Mouse (Mus musculus): ENCODE data around the gene Shroom3. TPM values are rescaled to one million over a fixed set of nuclear protein-coding genes. Genes with fewer than 3 reads are reported as not detected.

Shroom3 gene
- polyA plus RNA-seq, 1 experiment from 2014 or later: 1.5 TPM

- Histone ChIP-seq H3K4me2 (ENCODE audit: low read length) (no peak overlapping the region), H3K36me3 (ENCODE audit: control insufficient read depth, insufficient read depth, low read length) (no peaks in the 10 kb centered on the region), H3K4me3 (replicated peaks; ENCODE audit: low read depth, low read length) (no peak overlapping the region), H3K27me3 (ENCODE audit: control insufficient read depth, insufficient read depth, low read length) (no peaks in the 10 kb centered on the region), H3K9ac (replicated peaks; ENCODE audit: low read length) (no peak overlapping the region), H3K9me3 (ENCODE audit: control insufficient read depth, low read length) (no peaks in the 10 kb centered on the region), H3K27ac (replicated peaks; ENCODE audit: low read depth, low read length) (no peak overlapping the region), H3K4me1 (ENCODE audit: control insufficient read depth, insufficient read depth, low read length) (no peaks in the 10 kb centered on the region)
- no peak for DNase-seq
- 77% methylated on average over 16 of the region's 16 CpGs for WGBS
- no peak for ATAC-seq (ENCODE audit: low FRiP score, low TSS enrichment)
Observed at GRCm38 (mm10) chr5:92692206-92693007, 9.2 kb downstream of the Shroom3 start.

GRCm38 (mm10) chr5:92693744-92694143 lies 10.5 kb downstream of the Shroom3 start:
- Histone ChIP-seq H3K27ac (replicated peaks; ENCODE audit: low read depth, low read length) (no peak overlapping the region), H3K9me3 (ENCODE audit: control insufficient read depth, low read length) (no peaks in the 10 kb centered on the region), H3K4me1 (ENCODE audit: control insufficient read depth, insufficient read depth, low read length) (no peaks in the 10 kb centered on the region), H3K9ac (replicated peaks; ENCODE audit: low read length) (no peak overlapping the region), H3K36me3 (ENCODE audit: control insufficient read depth, insufficient read depth, low read length) (no peaks in the 10 kb centered on the region), H3K27me3 (ENCODE audit: control insufficient read depth, insufficient read depth, low read length) (no peaks in the 10 kb centered on the region), H3K4me2 (ENCODE audit: low read length) (no peak overlapping the region), H3K4me3 (replicated peaks; ENCODE audit: low read depth, low read length) (no peak overlapping the region)
- ATAC-seq (ENCODE audit: low FRiP score, low TSS enrichment) (no peak), DNase-seq (no peak)
- WGBS: 93% methylated on average over 3 of the region's 3 CpGs

- H3K27me3 ChIP-seq (ENCODE audit: control insufficient read depth, insufficient read depth, low read length): no peaks in the 10 kb centered on the region
- H3K27ac ChIP-seq (replicated peaks; ENCODE audit: low read depth, low read length): no peak overlapping the region
- ATAC-seq (ENCODE audit: low FRiP score, low TSS enrichment): no peak
- no peaks in the 10 kb centered on the region for H3K9me3 ChIP-seq (ENCODE audit: control insufficient read depth, low read length)
- H3K4me3 ChIP-seq (replicated peaks; ENCODE audit: low read depth, low read length): no peak overlapping the region
- no peak for DNase-seq
- H3K4me2 ChIP-seq (ENCODE audit: low read length): no peak overlapping the region
- H3K4me1 ChIP-seq (ENCODE audit: control insufficient read depth, insufficient read depth, low read length): 0 out of 2 replicates have a peak, but pooled peaks cover 2% of the 10 kb centered on the region
- no peak overlapping the region for H3K9ac ChIP-seq (replicated peaks; ENCODE audit: low read length)
- no peaks in the 10 kb centered on the region for H3K36me3 ChIP-seq (ENCODE audit: control insufficient read depth, insufficient read depth, low read length)
- 72% methylated on average over 10 of the region's 10 CpGs for WGBS
Observed at GRCm38 (mm10) chr5:92694316-92694995, 11.2 kb downstream of the Shroom3 start.

GRCm38 (mm10) chr5:92698131-92698836 lies 15.0 kb downstream of the Shroom3 start:
- peak; percentile 53; the same call in 1 of the 2 replicates for ATAC-seq (ENCODE audit: low FRiP score, low TSS enrichment)
- Histone ChIP-seq H3K36me3 (ENCODE audit: control insufficient read depth, insufficient read depth, low read length) (no peaks in the 10 kb centered on the region), H3K4me1 (ENCODE audit: control insufficient read depth, insufficient read depth, low read length) (0 out of 2 replicates have a peak, but pooled peaks cover 2% of the 10 kb centered on the region), H3K9ac (replicated peaks; ENCODE audit: low read length) (peak overlapping the region; percentile 47), H3K27me3 (ENCODE audit: control insufficient read depth, insufficient read depth, low read length) (no peaks in the 10 kb centered on the region), H3K4me2 (ENCODE audit: low read length) (peak overlapping the region; percentile 58), H3K9me3 (ENCODE audit: control insufficient read depth, low read length) (no peaks in the 10 kb centered on the region), H3K27ac (replicated peaks; ENCODE audit: low read depth, low read length) (peak overlapping the region; percentile 38), H3K4me3 (replicated peaks; ENCODE audit: low read depth, low read length) (peak overlapping the region; percentile 29)
- DNase-seq: peak; percentile 73
- under 1% methylated on average over 15 of the region's 15 CpGs for WGBS

- 4% methylated on average over 17 of the region's 17 CpGs for WGBS
- DNase-seq: peak; percentile 64
- Histone ChIP-seq H3K4me3 (replicated peaks; ENCODE audit: low read depth, low read length) (peak overlapping the region; percentile 29), H3K4me1 (ENCODE audit: control insufficient read depth, insufficient read depth, low read length) (0 out of 2 replicates have a peak, but pooled peaks cover 2% of the 10 kb centered on the region), H3K27me3 (ENCODE audit: control insufficient read depth, insufficient read depth, low read length) (no peaks in the 10 kb centered on the region), H3K9me3 (ENCODE audit: control insufficient read depth, low read length) (no peaks in the 10 kb centered on the region), H3K36me3 (ENCODE audit: control insufficient read depth, insufficient read depth, low read length) (no peaks in the 10 kb centered on the region), H3K4me2 (ENCODE audit: low read length) (peak overlapping the region; percentile 58), H3K9ac (replicated peaks; ENCODE audit: low read length) (peak overlapping the region; percentile 47), H3K27ac (replicated peaks; ENCODE audit: low read depth, low read length) (peak overlapping the region; percentile 38)
- ATAC-seq (ENCODE audit: low FRiP score, low TSS enrichment): peak; percentile 72
Observed at GRCm38 (mm10) chr5:92698837-92699529, 15.7 kb downstream of the Shroom3 start.

- no peaks in the 10 kb centered on the region for H3K36me3 ChIP-seq (ENCODE audit: control insufficient read depth, insufficient read depth, low read length)
- DNase-seq: no peak
- 46% methylated on average over 11 of the region's 11 CpGs for WGBS
Observed at GRCm38 (mm10) chr5:92701750-92702149, 18.5 kb downstream of the Shroom3 start.

GRCm38 (mm10) chr5:92703671-92704070 lies 20.4 kb downstream of the Shroom3 start:
- H3K36me3 ChIP-seq (ENCODE audit: control insufficient read depth, insufficient read depth, low read length): no peaks in the 10 kb centered on the region
- H3K4me2 ChIP-seq (ENCODE audit: low read length): no peak overlapping the region
- no peaks in the 10 kb centered on the region for H3K9me3 ChIP-seq (ENCODE audit: control insufficient read depth, low read length)
- H3K27me3 ChIP-seq (ENCODE audit: control insufficient read depth, insufficient read depth, low read length): no peaks in the 10 kb centered on the region
- DNase-seq: no peak
- H3K4me3 ChIP-seq (replicated peaks; ENCODE audit: low read depth, low read length): no peak overlapping the region
- 0 out of 2 replicates have a peak, but pooled peaks cover 2% of the 10 kb centered on the region for H3K4me1 ChIP-seq (ENCODE audit: control insufficient read depth, insufficient read depth, low read length)
- H3K9ac ChIP-seq (replicated peaks; ENCODE audit: low read length): no peak overlapping the region
- no peak overlapping the region for H3K27ac ChIP-seq (replicated peaks; ENCODE audit: low read depth, low read length)
- ATAC-seq (ENCODE audit: low FRiP score, low TSS enrichment): no peak
- whole genome bisulfite sequencing: 86% methylated on average over 8 of the region's 8 CpGs

More at GRCm38 (mm10) chr5:92701750-92702149, 18.5 kb downstream of the Shroom3 start:
- ATAC-seq (ENCODE audit: low FRiP score, low TSS enrichment): no peak
- Histone ChIP-seq H3K27ac (replicated peaks; ENCODE audit: low read depth, low read length) (no peak overlapping the region), H3K27me3 (ENCODE audit: control insufficient read depth, insufficient read depth, low read length) (no peaks in the 10 kb centered on the region), H3K4me3 (replicated peaks; ENCODE audit: low read depth, low read length) (no peak overlapping the region), H3K4me2 (ENCODE audit: low read length) (no peak overlapping the region), H3K9me3 (ENCODE audit: control insufficient read depth, low read length) (no peaks in the 10 kb centered on the region), H3K4me1 (ENCODE audit: control insufficient read depth, insufficient read depth, low read length) (0 out of 2 replicates have a peak, but pooled peaks cover 2% of the 10 kb centered on the region), H3K9ac (replicated peaks; ENCODE audit: low read length) (no peak overlapping the region)

- H3K27me3 ChIP-seq (ENCODE audit: control insufficient read depth, insufficient read depth, low read length): no peaks in the 10 kb centered on the region
- H3K9me3 ChIP-seq (ENCODE audit: control insufficient read depth, low read length): no peaks in the 10 kb centered on the region
- ATAC-seq (ENCODE audit: low FRiP score, low TSS enrichment) (no peak), DNase-seq (no peak)
- H3K36me3 ChIP-seq (ENCODE audit: control insufficient read depth, insufficient read depth, low read length): no peaks in the 10 kb centered on the region
- no peak overlapping the region for H3K27ac ChIP-seq (replicated peaks; ENCODE audit: low read depth, low read length)
- H3K4me3 ChIP-seq (replicated peaks; ENCODE audit: low read depth, low read length): no peak overlapping the region
- WGBS: 9% methylated on average over 7 of the region's 7 CpGs
- H3K4me2 ChIP-seq (ENCODE audit: low read length): no peak overlapping the region
- no peak overlapping the region for H3K9ac ChIP-seq (replicated peaks; ENCODE audit: low read length)
- H3K4me1 ChIP-seq (ENCODE audit: control insufficient read depth, insufficient read depth, low read length): no peaks in the 10 kb centered on the region
Observed at GRCm38 (mm10) chr5:92707921-92708491, 24.8 kb downstream of the Shroom3 start.

All from midbrain, embryonic 14.5 days (tissue).